Mouse (Mus musculus) testis, adult 2 months (tissue): ENCODE results near the gene Ubr4. TPM values are rescaled to one million over a fixed set of nuclear protein-coding genes. Genes with fewer than 3 reads are reported as not detected.
"Not testable (repeated sequence)": the region's sequence is repeated elsewhere in the genome, so short reads cannot be mapped to it uniquely, and the experiment has no call there.

Source experiments
- H3K27ac ChIP-seq: fragments of 200-500 bp; 2 replicates; pipeline ENCODE4 v1.5.1; 2012; ENCODE audit warnings: low read depth, low read length; ENCODE audit not compliant: control insufficient read depth, insufficient read depth
- H3K27me3 ChIP-seq: fragments of 200-500 bp; 2 replicates; pipeline ENCODE4 v1.6.1; 2012; ENCODE audit warnings: mild to moderate bottlenecking, low read length, moderate library complexity; ENCODE audit not compliant: control insufficient read depth, insufficient read depth
- H3K36me3 ChIP-seq: fragments of 200-500 bp; 2 replicates; pipeline ENCODE4 v1.6.1; 2012; ENCODE audit warnings: mild to moderate bottlenecking, low read length; ENCODE audit not compliant: control insufficient read depth, insufficient read depth
- H3K4me1 ChIP-seq: fragments of 200-500 bp; 2 replicates; pipeline ENCODE4 v1.6.1; 2012; ENCODE audit warnings: low read length; ENCODE audit not compliant: control insufficient read depth, insufficient read depth
- H3K4me3 ChIP-seq: fragments of 200-500 bp; 2 replicates; pipeline ENCODE4 v1.5.1; 2012; ENCODE audit warnings: low read depth, mild to moderate bottlenecking, low read length, moderate library complexity, mixed read lengths; ENCODE audit not compliant: control insufficient read depth
- CTCF ChIP-seq: fragments of 200-500 bp; IDR thresholded peaks from 2 replicates; pipeline ENCODE4 v1.5.1; 2012; ENCODE audit warnings: low read depth, mild to moderate bottlenecking, inconsistent platforms, low read length, moderate library complexity; ENCODE audit not compliant: control insufficient read depth, insufficient read depth, insufficient replicate concordance
- POLR2A ChIP-seq: fragments of 200-500 bp; IDR thresholded peaks from 2 replicates; pipeline ENCODE4 v1.6.1; 2012; ENCODE audit warnings: low read depth, mild to moderate bottlenecking, inconsistent platforms, low read length, moderate library complexity; ENCODE audit not compliant: control insufficient read depth
- polyA plus RNA-seq: library from polyadenylated mRNA; depleted of rRNA; stranded (reverse); fragments of >200 nt; gene quantifications from 2 replicates; pipeline ENCODE4 v1.2.3, GENCODE M21; 2012

Gene Ubr4
- polyA plus RNA-seq, 1 experiment, result 312 TPM

- peaks cover 2% of the 10 kb centered on the region; the same call in 1 of the 2 replicates for H3K4me1 ChIP-seq
- H3K27ac ChIP-seq, result peak overlapping the region; percentile 92
- no peaks in the 10 kb centered on the region for H3K36me3 ChIP-seq
- no peaks in the 10 kb centered on the region for H3K27me3 ChIP-seq
- TF ChIP-seq POLR2A, result peak; percentile 79
- no peak for TF ChIP-seq CTCF
- peak overlapping the region; percentile 98 for H3K4me3 ChIP-seq
These were observed 27.9 kb downstream of the Ubr4 start for GRCm38 (mm10) chr4:139380207-139380748.

GRCm38 (mm10) chr4:139380775-139381451 lies 28.5 kb downstream of the Ubr4 start:
- H3K36me3 ChIP-seq, result no peaks in the 10 kb centered on the region

DNA sequence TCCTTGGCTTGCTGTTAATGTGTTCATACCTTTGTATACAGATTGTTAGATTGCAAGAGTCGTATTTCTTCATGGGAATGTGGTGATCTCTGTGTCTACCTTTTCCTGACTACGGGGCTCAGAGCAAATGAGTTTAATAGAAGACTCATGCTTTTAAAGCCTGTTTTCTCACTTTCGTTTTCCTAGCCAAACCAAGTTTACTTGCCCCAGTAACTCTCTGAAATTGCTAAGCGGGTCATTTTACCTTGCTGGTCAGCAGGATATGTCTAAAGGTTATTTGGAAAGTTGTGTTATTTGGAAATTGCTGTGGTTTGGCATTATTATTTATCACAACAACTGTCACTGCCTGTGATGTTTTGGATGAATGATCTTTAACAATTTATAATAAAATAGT lies 29.0 kb downstream of the Ubr4 start:
- Histone ChIP-seq H3K4me1 (peaks cover 2% of the 10 kb centered on the region), H3K36me3 (no peaks in the 10 kb centered on the region), H3K27ac (no peak overlapping the region), H3K4me3 (no peak overlapping the region; the same call in 1 of the 2 replicates), H3K27me3 (no peaks in the 10 kb centered on the region)
- TF ChIP-seq CTCF, result no peak
- no peak for TF ChIP-seq POLR2A

More at GRCm38 (mm10) chr4:139380775-139381451, 28.5 kb downstream of the Ubr4 start:
- peaks cover 2% of the 10 kb centered on the region for H3K4me1 ChIP-seq
- H3K27me3 ChIP-seq, result no peaks in the 10 kb centered on the region
- TF ChIP-seq POLR2A (no peak), CTCF (no peak)
- peak overlapping the region; percentile 98 for H3K4me3 ChIP-seq
- peak overlapping the region; percentile 88 for H3K27ac ChIP-seq

DNA sequence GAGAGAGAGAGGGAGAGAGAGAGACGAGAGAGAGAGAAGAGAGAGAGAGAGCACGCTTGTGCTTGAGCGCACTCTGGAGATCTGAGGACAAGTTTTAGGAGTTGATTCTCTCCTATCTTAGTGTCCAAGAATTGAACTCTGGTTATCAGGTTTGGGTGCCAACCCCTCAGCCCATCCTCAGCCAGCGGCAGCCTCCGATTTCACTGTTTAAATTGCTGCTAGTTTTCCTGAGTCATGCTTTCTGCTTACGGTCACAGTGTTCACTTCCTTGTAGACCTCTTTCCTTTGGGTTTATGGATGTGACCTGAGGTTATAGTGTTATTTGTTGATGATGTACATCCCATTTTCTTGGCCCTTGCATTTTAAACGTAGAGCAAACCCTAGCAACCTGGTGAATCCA lies 29.8 kb downstream of the Ubr4 start:
- H3K4me3 ChIP-seq, result no peak overlapping the region
- H3K27me3 ChIP-seq, result no peaks in the 10 kb centered on the region
- no peak overlapping the region for H3K27ac ChIP-seq
- peaks cover 2% of the 10 kb centered on the region for H3K4me1 ChIP-seq
- no peaks in the 10 kb centered on the region for H3K36me3 ChIP-seq
- TF ChIP-seq POLR2A, result no peak
- TF ChIP-seq CTCF, result no peak

DNA sequence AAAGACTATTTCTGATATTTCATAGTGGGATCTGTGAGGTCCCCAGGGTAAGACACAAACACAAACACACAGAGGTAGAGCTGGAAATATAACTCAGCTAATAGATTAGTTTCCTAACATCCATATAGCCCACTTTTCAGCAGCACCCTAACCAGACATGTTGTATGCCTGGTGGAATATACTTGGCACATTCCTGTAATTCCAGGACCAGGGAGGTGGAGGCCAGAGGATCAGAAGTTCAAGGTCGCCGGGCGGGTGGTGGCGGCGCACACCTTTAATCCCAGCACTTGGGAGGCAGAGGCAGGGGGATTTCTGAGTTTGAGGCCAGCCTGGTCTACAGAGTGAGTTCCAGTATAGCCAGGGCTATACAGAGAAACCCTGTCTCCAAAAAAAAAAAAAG lies 33.4 kb downstream of the Ubr4 start:
- H3K27me3 ChIP-seq, H3K4me3 ChIP-seq, H3K27ac ChIP-seq, H3K4me1 ChIP-seq, H3K36me3 ChIP-seq: not testable (repeated sequence)

GRCm38 (mm10) chr4:139386869-139387319 lies 34.5 kb downstream of the Ubr4 start:
- Histone ChIP-seq H3K27ac (no peak overlapping the region), H3K27me3 (no peaks in the 10 kb centered on the region), H3K36me3 (peaks cover 3% of the 10 kb centered on the region; the same call in 1 of the 2 replicates), H3K4me1 (peaks cover 2% of the 10 kb centered on the region), H3K4me3 (no peak overlapping the region)
- TF ChIP-seq CTCF, result no peak
- no peak for TF ChIP-seq POLR2A

DNA sequence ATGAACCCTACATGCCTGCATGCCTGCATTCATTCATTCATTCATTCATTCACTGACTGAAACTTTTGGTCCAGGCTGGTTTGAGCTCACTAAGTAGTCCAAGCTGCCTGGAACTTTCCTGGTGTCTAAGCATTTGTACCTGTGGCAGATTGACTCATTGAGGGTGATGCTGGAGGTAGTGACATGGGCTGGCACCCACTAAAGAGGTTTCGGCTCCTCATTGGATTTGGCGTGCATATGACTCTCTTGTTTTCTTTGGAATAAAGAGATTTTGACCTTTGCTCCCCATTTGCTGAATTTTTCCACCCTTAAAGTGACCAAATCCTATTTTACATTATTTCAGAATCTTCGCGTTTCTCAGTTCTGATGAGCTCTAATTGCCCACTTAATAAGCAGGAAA lies 37.1 kb downstream of the Ubr4 start:
- H3K36me3 ChIP-seq, result peaks cover 5% of the 10 kb centered on the region

More for the DNA sequence above, 37.1 kb downstream of the Ubr4 start:
- no peak for TF ChIP-seq POLR2A
- no peak for TF ChIP-seq CTCF
- no peaks in the 10 kb centered on the region; the same call in 1 of the 2 replicates for H3K4me1 ChIP-seq
- no peaks in the 10 kb centered on the region for H3K27me3 ChIP-seq
- no peak overlapping the region for H3K27ac ChIP-seq
- H3K4me3 ChIP-seq, result no peak overlapping the region
